Mouse (Mus musculus): Measurements from ENCODE around the gene Fam53b. TPM values are rescaled to one million over a fixed set of nuclear protein-coding genes. Genes with fewer than 3 reads are reported as not detected.

Gene Fam53b
- polyA plus RNA-seq, 1 experiment = 66.9 TPM

DNA sequence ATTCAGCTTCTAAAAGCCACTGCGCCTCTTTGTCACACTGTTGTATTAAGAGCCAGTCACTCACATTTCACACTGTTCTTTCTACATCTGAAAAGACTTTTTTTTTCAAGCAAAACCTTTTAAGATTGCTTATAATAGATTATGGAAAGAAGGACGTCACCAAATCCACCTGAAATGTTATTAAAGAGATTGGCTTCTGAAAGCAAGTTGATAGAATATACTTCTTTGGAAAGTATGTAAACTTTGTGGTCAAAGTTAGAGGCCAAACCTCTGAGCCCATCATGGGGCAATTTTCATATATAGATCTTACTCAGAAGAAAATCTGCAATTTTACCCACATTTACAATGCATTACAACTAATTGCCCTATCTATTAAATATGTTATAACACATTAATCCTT is 2.8 kb upstream of the Fam53b start:
- no peak for TF ChIP-seq GATA1 (IDR thresholded peaks at IDR 0.05; ENCODE audit: low read length)

DNA sequence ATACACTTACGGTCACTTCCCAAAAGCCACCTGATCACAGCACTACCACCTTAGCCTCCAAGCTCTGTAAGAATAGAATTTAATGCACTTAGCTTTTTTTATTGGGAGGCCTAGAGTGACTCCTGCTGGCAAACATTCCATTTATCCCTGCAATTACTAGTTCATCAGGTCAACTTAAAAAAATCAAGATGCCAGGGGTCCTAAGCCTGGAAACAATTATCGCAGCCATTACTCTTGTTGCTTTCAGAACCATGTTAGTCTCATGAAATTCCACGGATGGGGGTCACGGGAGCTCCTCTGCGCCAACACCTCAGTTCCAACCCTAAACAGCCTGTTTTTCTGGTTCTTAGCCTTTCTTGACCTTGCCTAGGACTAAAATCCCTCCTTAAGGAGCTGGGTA is 1.4 kb upstream of the Fam53b start:
- no peak for TF ChIP-seq GATA1 (IDR thresholded peaks at IDR 0.05; ENCODE audit: low read length)

DNA sequence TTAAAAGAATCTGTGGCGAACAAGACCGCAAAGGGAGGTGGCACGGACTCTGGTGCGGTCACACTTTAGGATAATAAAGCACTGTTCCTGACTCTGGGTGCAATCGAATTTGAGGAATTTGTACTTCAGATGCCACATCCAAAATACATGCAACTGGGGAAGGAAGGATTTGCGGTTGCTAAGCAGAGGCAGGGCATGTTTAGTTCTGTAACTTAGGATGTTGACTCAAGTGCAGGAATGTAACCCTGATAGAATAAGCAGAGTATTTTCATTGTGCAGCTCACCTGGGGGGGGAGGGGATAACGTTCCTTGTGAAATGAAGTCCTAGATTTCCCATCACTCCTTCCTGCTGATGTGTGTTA is 384 bp upstream of the Fam53b start:
- no peak for TF ChIP-seq GATA1 (IDR thresholded peaks at IDR 0.05; ENCODE audit: low read length)

DNA sequence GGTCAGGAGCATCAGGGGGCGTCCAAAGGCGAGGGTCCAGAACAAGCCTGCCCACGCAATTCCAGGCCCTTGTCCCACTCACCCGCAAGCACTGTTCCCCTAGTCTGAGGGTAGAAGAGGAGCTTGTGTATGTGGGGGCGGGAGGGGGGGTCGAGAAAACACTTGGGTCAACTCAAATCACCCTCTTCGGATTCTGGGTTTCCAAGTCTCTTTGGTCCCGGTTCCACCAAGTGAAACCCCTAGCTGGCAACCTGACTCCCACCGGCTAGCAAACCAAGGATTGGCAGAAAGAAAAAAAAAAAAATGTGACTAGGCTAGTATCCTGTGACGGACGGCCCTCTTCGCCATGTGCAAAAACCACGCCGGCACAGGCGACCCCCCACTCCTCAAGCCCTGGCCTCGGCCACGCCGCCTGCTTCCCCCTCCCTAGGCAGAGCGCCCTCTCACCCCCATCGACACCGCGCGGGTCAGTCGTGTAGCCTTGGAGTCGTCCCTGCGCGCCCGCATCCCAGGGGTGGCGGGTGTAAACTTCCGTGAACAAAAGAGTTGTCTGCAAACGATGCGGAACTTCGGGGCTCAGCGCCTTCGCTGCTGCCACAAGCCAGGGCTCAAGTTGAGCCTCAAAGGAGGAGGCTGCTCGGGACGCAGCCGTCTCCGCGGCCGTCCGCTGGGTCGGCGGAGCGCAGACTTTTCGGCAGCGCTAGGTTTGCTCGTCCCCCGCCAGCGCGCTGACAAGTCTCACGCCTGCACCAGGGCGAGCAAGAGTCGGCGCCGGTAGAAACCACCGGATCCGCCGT is 869 bp downstream of the Fam53b start:
- no peak for TF ChIP-seq GATA1 (IDR thresholded peaks at IDR 0.05; ENCODE audit: low read length)

DNA sequence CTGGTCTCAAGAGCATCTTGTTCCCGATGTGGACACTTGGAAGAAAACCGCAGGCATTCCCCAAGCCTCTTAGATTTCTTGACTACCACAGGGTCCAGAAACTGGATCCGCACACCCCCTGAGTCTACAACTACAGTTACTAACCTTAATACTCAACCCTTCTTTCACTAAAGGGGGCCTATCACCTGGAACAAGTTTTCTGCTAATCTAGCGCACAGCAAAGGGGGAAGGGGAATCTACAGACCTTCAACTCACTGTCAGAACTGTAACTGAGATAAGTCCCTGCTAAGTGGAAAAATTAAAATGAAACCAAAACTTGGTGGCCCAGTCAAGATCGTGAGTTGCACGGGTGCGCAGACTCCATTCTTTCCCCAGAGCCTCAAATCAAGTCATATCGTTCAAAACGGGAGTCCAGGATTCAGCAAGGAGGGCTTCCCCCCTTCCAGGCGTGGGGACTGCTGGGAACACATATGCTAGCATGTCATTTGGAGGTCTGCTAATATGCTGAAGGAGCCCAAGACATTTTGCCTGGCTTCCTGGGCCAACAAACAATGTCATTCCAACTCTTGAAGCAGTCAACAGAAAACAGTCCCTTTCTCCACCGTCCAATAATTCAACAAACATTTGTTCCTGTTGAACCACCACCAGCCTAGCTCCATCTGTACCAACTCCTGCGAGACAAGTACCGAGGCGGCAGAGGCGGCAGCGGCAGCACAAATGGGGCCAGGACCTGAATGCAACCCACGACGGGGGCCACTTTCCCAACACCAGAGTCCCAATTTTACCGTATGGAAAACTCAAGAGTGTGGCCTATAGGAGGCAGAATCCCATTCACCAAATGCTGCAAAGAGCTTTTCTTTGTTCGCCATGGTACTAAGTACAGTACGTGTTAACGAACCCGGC is 1.7 kb downstream of the Fam53b start:
- TF ChIP-seq GATA1 (IDR thresholded peaks at IDR 0.05; ENCODE audit: low read length) = no peak

DNA sequence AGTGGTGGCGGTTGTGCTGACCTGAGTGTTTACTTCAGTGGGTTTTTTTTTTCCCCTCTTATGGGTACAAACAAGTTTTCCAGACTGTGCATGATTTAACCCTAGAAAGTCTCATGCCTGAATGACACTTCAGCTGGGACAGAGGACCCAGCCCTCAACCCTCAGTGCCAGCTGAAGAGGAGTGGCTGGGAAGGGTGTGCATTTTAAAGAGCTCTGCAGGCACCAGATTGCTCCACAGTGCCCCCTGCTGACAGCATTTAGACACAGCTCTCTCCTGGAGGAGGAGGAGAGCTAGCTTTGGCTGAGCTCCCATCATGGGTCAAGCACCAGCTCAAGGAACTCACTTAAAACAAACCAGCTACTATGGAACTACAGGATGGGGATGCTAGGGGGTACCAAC is 2.8 kb downstream of the Fam53b start:
- TF ChIP-seq GATA1 (IDR thresholded peaks at IDR 0.05; ENCODE audit: low read length) = no peak

DNA sequence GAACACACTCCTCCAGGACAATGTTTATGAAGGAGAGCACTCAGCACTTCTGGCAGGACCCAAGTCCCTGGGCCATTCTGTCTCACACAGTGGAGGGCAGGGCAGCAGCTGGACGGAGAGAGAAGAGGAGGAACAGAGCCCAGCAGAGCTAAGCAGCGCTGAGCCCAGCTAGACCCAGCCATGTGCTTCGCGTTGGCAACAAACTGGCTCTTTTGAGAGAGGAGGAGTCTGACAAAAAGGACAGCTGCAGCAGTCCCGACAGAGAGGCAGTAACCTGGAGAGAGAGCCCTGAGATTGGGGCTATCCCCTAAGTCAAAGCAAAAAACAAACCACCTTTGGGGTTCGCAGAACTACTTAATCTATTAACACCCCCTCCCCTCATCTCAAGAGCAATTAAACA is 3.3 kb downstream of the Fam53b start:
- no peak for TF ChIP-seq GATA1 (IDR thresholded peaks at IDR 0.05; ENCODE audit: low read length)

DNA sequence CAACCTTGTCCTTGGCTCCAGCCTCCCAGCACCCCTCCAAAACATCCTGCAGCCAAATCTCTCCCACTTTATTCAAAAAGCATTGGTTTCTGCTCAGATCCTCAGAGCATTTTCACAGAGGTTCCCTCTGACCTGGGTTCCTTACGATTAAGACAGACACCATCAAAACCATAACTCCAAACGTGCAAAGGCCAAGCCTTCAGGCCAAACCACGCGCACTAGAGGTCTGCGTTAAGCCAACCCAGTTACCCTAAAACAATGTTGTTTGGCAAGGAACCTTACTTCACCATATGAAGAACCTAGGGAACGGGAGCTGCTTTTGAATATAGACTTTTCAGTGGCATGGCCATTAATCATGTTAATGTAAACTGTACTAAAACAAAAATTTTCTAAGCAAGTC is 4.0 kb downstream of the Fam53b start:
- TF ChIP-seq GATA1 (IDR thresholded peaks at IDR 0.05; ENCODE audit: low read length) = no peak

DNA sequence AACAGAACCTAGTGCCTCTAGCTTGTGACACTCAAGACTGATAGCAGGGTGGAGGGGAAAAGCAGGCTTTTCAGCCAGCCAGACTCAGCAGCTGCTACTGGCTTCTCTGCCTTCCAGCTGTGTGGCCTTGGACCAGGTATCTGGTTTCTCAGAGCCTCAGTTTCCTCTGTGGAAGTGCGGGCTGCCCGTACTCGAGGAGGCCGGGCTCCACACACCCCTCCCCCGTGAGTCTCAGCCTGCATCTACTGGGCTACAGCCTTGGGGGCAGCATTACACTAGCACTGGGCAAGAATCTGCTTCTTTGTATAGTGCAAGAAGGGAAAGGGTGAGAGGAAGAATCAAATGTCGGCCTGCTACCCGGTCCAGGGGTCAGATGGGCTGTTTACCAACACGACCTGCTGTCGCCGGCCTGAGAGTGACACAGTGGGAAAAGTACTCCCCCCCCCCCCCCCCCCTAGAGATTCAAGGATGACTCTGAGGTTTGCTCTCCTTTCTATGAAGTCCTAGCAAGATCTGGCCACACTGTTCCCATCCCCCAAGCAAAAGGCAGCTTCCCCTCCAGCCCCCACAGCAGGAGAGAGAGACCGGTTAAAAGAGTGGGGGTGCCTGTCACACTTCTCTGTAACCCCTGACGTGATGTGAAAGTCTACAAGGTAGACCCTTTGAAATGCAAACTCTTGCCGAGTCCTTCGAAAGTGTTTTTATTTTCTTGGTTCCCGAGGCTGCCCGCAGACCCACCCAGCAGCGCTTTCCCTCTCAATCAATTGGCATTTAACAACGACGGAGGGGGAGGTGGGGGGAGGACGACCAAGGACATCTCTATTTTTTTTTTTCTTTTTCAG is 4.6 kb downstream of the Fam53b start:
- TF ChIP-seq GATA1 (IDR thresholded peaks at IDR 0.05; ENCODE audit: low read length) = no peak

DNA sequence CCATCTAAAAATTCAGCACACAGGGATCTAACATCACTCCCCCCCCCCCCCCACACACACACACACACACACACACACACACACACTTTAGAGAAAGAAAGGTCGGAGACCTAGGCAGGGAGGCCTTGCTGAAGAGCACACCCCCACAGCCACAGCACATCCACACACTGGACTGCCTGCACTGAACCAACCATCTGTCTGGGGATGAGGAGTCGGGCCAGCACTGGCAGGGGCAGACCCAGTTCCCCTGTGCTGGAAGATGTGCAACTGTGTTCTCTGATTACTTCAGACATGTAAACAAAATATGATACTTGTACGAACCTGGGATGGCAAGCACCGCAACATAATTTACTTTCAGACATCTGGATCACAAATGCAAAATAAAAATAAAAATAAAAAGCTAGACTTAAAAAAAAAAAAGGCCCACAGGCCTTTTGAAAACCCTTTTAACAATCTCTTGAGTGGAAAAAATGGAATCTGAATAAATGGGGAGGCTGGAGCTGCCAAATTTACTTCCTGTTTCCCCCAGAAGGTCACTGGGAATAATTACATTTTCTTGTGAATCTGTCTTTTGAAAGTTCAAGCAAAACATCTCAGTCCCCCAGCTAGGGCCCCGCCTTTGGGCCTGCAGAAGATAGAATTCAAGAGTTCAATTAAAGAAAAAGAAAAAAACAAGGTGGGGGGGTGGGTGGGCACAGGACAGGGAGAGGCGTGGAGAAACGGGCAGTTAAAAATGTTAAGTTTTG is 5.5 kb downstream of the Fam53b start:
- no peak for TF ChIP-seq GATA1 (IDR thresholded peaks at IDR 0.05; ENCODE audit: low read length)

DNA sequence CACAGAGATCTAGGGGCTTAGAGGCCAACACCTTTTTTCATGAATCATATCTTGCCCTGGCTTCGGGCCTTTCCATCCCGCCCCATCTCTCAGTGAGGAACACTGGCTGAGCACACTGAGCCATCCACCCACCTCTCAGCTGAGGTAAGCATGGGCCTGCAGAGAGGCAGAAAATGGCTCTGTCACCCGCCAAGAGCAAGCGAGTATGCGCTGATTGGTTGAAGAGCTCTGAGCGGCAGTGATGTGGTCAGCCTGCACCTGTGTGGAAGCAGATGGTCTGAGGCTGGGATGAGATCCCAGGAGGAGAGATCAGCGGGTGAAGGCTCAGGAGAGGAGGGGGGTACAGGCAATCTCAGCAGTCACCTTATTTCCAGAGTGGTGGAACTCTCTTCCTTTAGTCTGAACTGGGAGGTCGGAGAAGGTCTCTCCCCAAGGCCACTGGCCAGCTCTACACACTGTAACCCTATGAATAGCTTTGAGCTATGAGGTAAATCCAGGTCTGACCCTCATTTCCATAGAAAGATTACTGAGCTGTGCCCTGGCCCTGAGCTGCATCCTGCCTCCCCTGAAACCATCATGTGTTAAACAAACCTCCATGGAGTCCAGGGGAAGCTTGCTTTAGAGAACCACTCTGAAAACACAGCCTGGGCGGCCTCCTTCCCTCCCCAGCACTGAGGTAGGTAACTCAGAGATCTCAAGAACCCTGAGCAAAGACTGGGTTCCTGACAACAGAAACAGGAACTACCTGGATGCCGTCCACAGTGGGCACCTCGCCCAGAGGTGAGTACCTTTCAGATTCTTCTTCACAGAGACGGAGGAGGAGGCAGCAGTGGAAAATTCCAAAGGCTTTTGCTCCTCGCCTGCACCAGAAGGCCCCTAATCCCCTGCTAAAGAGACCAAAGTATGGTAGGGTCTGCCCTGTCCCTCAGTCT is 6.5 kb downstream of the Fam53b start:
- TF ChIP-seq GATA1 (IDR thresholded peaks at IDR 0.05; ENCODE audit: low read length) = no peak

DNA sequence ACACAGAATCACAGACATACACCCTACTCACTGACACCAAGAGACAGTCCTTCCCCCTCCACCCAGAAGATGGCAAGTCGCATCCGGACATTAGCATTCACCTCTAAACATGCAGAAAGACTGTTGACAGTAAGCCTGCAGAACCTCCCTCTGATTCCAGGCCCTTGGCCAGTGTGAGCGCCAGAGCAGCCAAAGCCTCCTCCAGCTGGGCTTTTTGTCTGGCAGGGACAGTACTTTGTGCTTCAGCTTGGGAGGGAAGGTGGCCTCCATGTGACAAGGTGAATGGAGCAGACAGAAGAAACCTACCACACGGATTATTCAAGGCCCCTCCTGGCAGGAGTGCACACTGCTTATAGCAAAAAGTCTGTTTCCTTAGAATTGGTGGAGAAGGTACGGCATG is 7.4 kb downstream of the Fam53b start:
- TF ChIP-seq GATA1 (IDR thresholded peaks at IDR 0.05; ENCODE audit: low read length) = no peak

DNA sequence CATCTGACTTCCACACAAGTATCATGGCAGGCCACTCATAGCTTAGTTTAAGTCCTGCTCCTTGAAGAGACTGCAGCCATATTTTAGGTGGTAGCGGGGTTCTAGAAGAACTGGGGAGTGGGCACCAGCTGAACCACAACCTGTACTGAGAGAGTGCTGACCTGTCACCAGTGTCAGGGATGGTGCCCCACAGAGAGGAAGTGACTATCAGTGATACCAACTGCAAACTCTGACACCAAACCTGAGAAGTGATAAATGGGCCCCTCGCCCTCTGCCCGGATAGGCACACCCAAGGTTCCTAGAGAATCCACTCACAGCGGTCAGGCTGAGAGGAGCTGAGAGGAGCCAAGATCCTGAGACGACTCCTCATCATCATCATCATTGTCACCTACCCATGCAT is 8.7 kb downstream of the Fam53b start:
- no peak for TF ChIP-seq GATA1 (IDR thresholded peaks at IDR 0.05; ENCODE audit: low read length)

DNA sequence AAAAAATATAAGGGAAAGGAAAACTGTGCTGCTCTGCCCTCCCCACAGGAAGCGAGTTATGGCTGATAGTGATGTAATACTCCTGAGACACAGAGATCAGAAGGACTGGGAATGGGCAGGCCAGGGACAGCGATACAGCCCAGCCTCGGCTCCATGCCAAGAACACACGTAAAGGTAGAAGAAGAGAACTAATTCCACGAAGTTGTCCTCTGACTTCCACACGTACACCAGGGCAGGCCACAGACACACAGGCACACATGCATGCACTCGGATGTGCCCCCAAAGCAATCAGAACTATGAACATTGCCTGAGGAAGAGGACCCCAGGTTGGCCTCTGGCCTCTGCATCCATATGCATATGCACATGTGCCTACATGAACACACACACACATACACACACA is 9.2 kb downstream of the Fam53b start:
- TF ChIP-seq GATA1 (IDR thresholded peaks at IDR 0.05; ENCODE audit: low read length) = no peak

Measured in G1E-ER4 (cell line).